8 mouse cellular contexts compared by ENCODE assay signal in the genomic region with DNA sequence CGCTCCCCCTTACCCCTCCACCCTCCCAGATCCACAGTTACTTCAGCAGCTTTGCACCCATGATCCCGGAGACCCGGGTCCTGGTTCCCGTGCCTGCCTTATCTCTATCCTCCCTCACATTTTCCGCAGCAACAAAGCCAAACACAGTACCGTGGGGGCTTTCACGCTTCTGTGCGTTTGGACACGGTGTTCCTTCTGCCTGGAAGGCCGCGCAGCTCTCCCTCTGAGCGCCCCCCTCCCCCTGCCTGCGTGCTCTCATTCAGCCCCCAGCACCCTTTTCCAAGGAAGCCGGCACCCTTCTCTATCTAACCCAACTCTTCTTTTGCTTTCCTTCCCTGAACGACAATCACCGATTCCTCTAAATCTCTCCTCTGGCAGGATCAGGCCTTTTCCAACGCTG. TPM values are rescaled to one million over a fixed set of nuclear protein-coding genes. Genes with fewer than 3 reads are reported as not detected.
DNase-seq lines count a peak whose midpoint lies in the region; ATAC-seq and TF ChIP-seq lines count a peak whose summit lies in the region.

No protein-coding gene starts in this region.

- H3K4me3 ChIP-seq in forebrain, embryonic 13.5 days = peak overlapping the region; percentile 76
- H3K4me3 ChIP-seq in intestine, embryonic 15.5 days (replicated peaks) = peak overlapping the region; percentile 73
- peak overlapping the region; percentile 73 for H3K4me3 ChIP-seq in limb, embryonic 14.5 days (replicated peaks; ENCODE audit: low read length)
- peak overlapping the region; percentile 77 for H3K4me3 ChIP-seq in neural tube, embryonic 15.5 days (replicated peaks)

- peaks cover 38% of the 10 kb centered on the region for H3K4me1 ChIP-seq in forebrain, embryonic 13.5 days
- H3K4me1 ChIP-seq in intestine, embryonic 15.5 days (replicated peaks) = peaks cover 26% of the 10 kb centered on the region; the same call in 1 of the 2 replicates
- peaks cover 13% of the 10 kb centered on the region; the same call in 1 of the 2 replicates for H3K4me1 ChIP-seq in limb, embryonic 14.5 days (ENCODE audit: control insufficient read depth, insufficient read depth, low read length)
- peaks cover 39% of the 10 kb centered on the region for H3K4me1 ChIP-seq in neural tube, embryonic 15.5 days

- H3K27ac ChIP-seq in forebrain, embryonic 13.5 days = 0 out of 2 replicates have a peak overlapping the region, but pooled peaks have one; percentile 95
- peak overlapping the region; percentile 32; the same call in 1 of the 2 replicates for H3K27ac ChIP-seq in intestine, embryonic 15.5 days
- H3K27ac ChIP-seq in limb, embryonic 14.5 days (replicated peaks; ENCODE audit: low read depth, low read length) = peak overlapping the region; percentile 56; the same call in 1 of the 2 replicates
- peak overlapping the region; percentile 90 for H3K27ac ChIP-seq in neural tube, embryonic 15.5 days (replicated peaks)

- peak; percentile 46 for ATAC-seq in frontal cortex, adult (ENCODE audit: low TSS enrichment)
- ATAC-seq in forebrain, embryonic 13.5 days = peak; percentile 60
- peak; percentile 36 for ATAC-seq in intestine, embryonic 15.5 days
- peak; percentile 31; the same call in 1 of the 2 replicates for ATAC-seq in limb, embryonic 14.5 days (ENCODE audit: low FRiP score, low read depth)
- peak; percentile 59 for ATAC-seq in neural tube, embryonic 15.5 days (ENCODE audit: low FRiP score)

- peak overlapping the region; percentile 90 for H3K9ac ChIP-seq in forebrain, embryonic 13.5 days
- peak overlapping the region; percentile 65 for H3K9ac ChIP-seq in intestine, embryonic 15.5 days
- H3K9ac ChIP-seq in limb, embryonic 14.5 days (ENCODE audit: low read depth, low read length, severe bottlenecking) = peak overlapping the region; percentile 75
- H3K9ac ChIP-seq in neural tube, embryonic 15.5 days (replicated peaks) = peak overlapping the region; percentile 88

- no peak for DNase-seq in frontal cortex, adult 2 months (ENCODE audit: extremely low spot score in 1 of 2, low spot score in 1 of 2)
- DNase-seq in Muller cell, postnatal 12 days (ENCODE audit: inconsistent ontology term) = peak; percentile 6
- peak; percentile 14 for DNase-seq in limb, embryonic 14.5 days (ENCODE audit: low spot score)
- DNase-seq in urinary bladder, postnatal 10 days (ENCODE audit: low spot score) = no peak

- no peak for TF ChIP-seq POLR2A in limb, embryonic 14.5 days (IDR thresholded peaks at IDR 0.05; ENCODE audit: borderline replicate concordance, extremely low read depth, insufficient read depth, insufficient read length)

- H3K9me3 ChIP-seq in forebrain, embryonic 13.5 days (replicated peaks) = no peaks in the 10 kb centered on the region
- H3K9me3 ChIP-seq in intestine, embryonic 15.5 days = no peaks in the 10 kb centered on the region
- no peaks in the 10 kb centered on the region for H3K9me3 ChIP-seq in limb, embryonic 14.5 days (ENCODE audit: control insufficient read depth, low read length)
- no peaks in the 10 kb centered on the region for H3K9me3 ChIP-seq in neural tube, embryonic 15.5 days (replicated peaks)

- H3K27me3 ChIP-seq in forebrain, embryonic 13.5 days = no peaks in the 10 kb centered on the region
- H3K27me3 ChIP-seq in intestine, embryonic 15.5 days (replicated peaks) = no peaks in the 10 kb centered on the region
- no peaks in the 10 kb centered on the region for H3K27me3 ChIP-seq in limb, embryonic 14.5 days (ENCODE audit: control insufficient read depth, insufficient read depth, low read length)
- H3K27me3 ChIP-seq in neural tube, embryonic 15.5 days (replicated peaks) = no peaks in the 10 kb centered on the region

- 1% methylated on average over 17 of the region's 17 CpGs for WGBS in forebrain, embryonic 13.5 days
- under 1% methylated on average over 17 of the region's 17 CpGs for WGBS in intestine, embryonic 15.5 days
- 3% methylated on average over 17 of the region's 17 CpGs for WGBS in limb, embryonic 14.5 days
- WGBS in neural tube, embryonic 15.5 days = under 1% methylated on average over 17 of the region's 17 CpGs

- peak overlapping the region; percentile 83 for H3K4me2 ChIP-seq in forebrain, embryonic 13.5 days
- H3K4me2 ChIP-seq in intestine, embryonic 15.5 days (replicated peaks) = peak overlapping the region; percentile 95
- peak overlapping the region; percentile 88 for H3K4me2 ChIP-seq in limb, embryonic 14.5 days (replicated peaks; ENCODE audit: low read depth, low read length, severe bottlenecking)
- peak overlapping the region; percentile 66 for H3K4me2 ChIP-seq in neural tube, embryonic 15.5 days

- H3K36me3 ChIP-seq in forebrain, embryonic 13.5 days (ENCODE audit: poor library complexity, severe bottlenecking) = peaks cover 5% of the 10 kb centered on the region; the same call in 1 of the 2 replicates
- H3K36me3 ChIP-seq in intestine, embryonic 15.5 days = no peaks in the 10 kb centered on the region
- H3K36me3 ChIP-seq in limb, embryonic 14.5 days (ENCODE audit: control insufficient read depth, insufficient read depth, low read length) = no peaks in the 10 kb centered on the region
- H3K36me3 ChIP-seq in neural tube, embryonic 15.5 days = no peaks in the 10 kb centered on the region

RNA-seq across cellular contexts. Expression of gene Castor2, which starts 0.5 kb away (rescaled TPM):
- polyA plus RNA-seq in frontal cortex, adult 2 months (2012; rRNA removed) = 38.6 and 41.1 TPM in 2 replicates
- 22.6 and 24.1 TPM in 2 replicates for polyA plus RNA-seq in forebrain, embryonic 13.5 days (2015; fragmentation: Nextera tagmentation; extraction: Ambion mirVana)
- polyA plus RNA-seq in intestine, embryonic 15.5 days (2015; fragmentation: Nextera tagmentation; extraction: Ambion mirVana) = 5.1 and 7.7 TPM in 2 replicates
- 10.3 and 13.4 TPM in 2 replicates for polyA plus RNA-seq in limb, embryonic 14.5 days (2012; rRNA removed)
- 10.8 and 11.5 TPM in 2 replicates for polyA plus RNA-seq in limb, embryonic 14.5 days (2014; fragmentation: Nextera tagmentation; extraction: Ambion mirVana)
- polyA plus RNA-seq in neural tube, embryonic 15.5 days (2015; fragmentation: Nextera tagmentation; extraction: Ambion mirVana) = 22.8 TPM in 2 replicates

Comparison
In these comparisons a context has a peak if more than half of its experiments do, and no peak if none do; other contexts are left out.
1. DNase-seq: peak in Muller cell, postnatal 12 days (single experiment) and limb, embryonic 14.5 days (single experiment); none in frontal cortex, adult 2 months (0 of 2) and urinary bladder, postnatal 10 days (single experiment).
2. H3K27ac ChIP-seq: peak in every context shown above with its lines; median percentile 95 in forebrain, embryonic 13.5 days; 90 in neural tube, embryonic 15.5 days; 56 in limb, embryonic 14.5 days; 32 in intestine, embryonic 15.5 days.
3. Peak in every context shown above with its lines, with median percentiles within 50 percentile points of each other: ATAC-seq, H3K4me2 ChIP-seq, H3K4me3 ChIP-seq and H3K9ac ChIP-seq.